Mouse (Mus musculus) G1E (cell line): ENCODE measurements at regions not wholly inside any gene's neighbourhood (a gene's known extent, or its start where the extent isn't known, plus 50 kb on each side); places are given as distances from the start of the nearest gene placed in this dataset.

Experiments used
- ATAC-seq: 2 replicates; pipeline ENCODE4 v1.8.0; 2016; ENCODE audit warnings: mild to moderate bottlenecking; ENCODE audit not compliant: insufficient number of reproducible peaks, poor library complexity, low FRiP score, severe bottlenecking; ENCODE audit errors: extremely low read depth
- DNase-seq: peaks from one replicate; pipeline ENCODE4 v3.0.0; 2012; ENCODE audit warnings: low spot score
- H3K27me3 ChIP-seq: 2 replicates; pipeline ENCODE4 v1.6.1; 2012; ENCODE audit warnings: mild to moderate bottlenecking, low read length, inconsistent platforms; ENCODE audit not compliant: insufficient read depth
- H3K36me3 ChIP-seq: replicated peaks from 2 replicates; pipeline ENCODE3; 2012; ENCODE audit warnings: mild to moderate bottlenecking, inconsistent platforms
- H3K4me1 ChIP-seq: 2 replicates; pipeline ENCODE4 v1.6.1; 2012; ENCODE audit warnings: low read depth, low read length, inconsistent platforms, mixed read lengths; ENCODE audit not compliant: insufficient read depth
- H3K4me3 ChIP-seq: 2 replicates; pipeline ENCODE4 v1.5.1; 2012; ENCODE audit warnings: low read depth, mild to moderate bottlenecking, inconsistent platforms, low read length, moderate library complexity, mixed read lengths
- H3K9me3 ChIP-seq: replicated peaks from 2 replicates; pipeline ENCODE4 v1.6.1; 2012; ENCODE audit warnings: inconsistent platforms
- CTCF ChIP-seq: IDR thresholded peaks from 2 replicates; pipeline ENCODE4 v1.5.1; 2012; ENCODE audit warnings: low read depth, low read length, inconsistent platforms, mixed read lengths
- GATA1 ChIP-seq: IDR thresholded peaks from 2 replicates; pipeline ENCODE4 v1.6.1; 2012; ENCODE audit warnings: borderline replicate concordance, low read length, inconsistent platforms, mixed read lengths
- GATA2 ChIP-seq: IDR thresholded peaks from 2 replicates; pipeline ENCODE4 v1.6.1; 2012; ENCODE audit warnings: low read depth, low read length, inconsistent platforms, borderline replicate concordance
- POLR2AphosphoS5 ChIP-seq: IDR thresholded peaks from 2 replicates; pipeline ENCODE4 v1.6.1; 2012; ENCODE audit warnings: low read depth, low read length, inconsistent platforms; ENCODE audit not compliant: insufficient replicate concordance
- TAL1 ChIP-seq: conservative IDR thresholded peaks from 2 replicates; pipeline ENCODE4 v1.6.1; 2012; ENCODE audit warnings: low read depth, low read length, inconsistent platforms, mixed read lengths

GRCm38 (mm10) chr14:58608216-58608615 lies 534.5 kb downstream of the 1700129C05Rik start:
- no peaks in the 10 kb centered on the region for H3K4me1 ChIP-seq

GRCm38 (mm10) chr14:58607734-58608133 lies 535.0 kb downstream of the 1700129C05Rik start:
- no peaks in the 10 kb centered on the region for H3K27me3 ChIP-seq
- H3K9me3 ChIP-seq = peaks cover 22% of the 10 kb centered on the region
- TF ChIP-seq CTCF (no peak), GATA1 (no peak), GATA2 (no peak), POLR2AphosphoS5 (no peak)
- no peak for DNase-seq
- no peak overlapping the region for H3K4me3 ChIP-seq
- no peaks in the 10 kb centered on the region for H3K36me3 ChIP-seq
- no peak for ATAC-seq
- no peaks in the 10 kb centered on the region for H3K4me1 ChIP-seq

More at GRCm38 (mm10) chr14:58608216-58608615, 534.5 kb downstream of the 1700129C05Rik start:
- Histone ChIP-seq H3K36me3 (no peaks in the 10 kb centered on the region), H3K4me3 (no peak overlapping the region), H3K27me3 (no peaks in the 10 kb centered on the region), H3K9me3 (peaks cover 22% of the 10 kb centered on the region)
- ATAC-seq (no peak), DNase-seq (no peak)
- TF ChIP-seq CTCF = no peak
- TF ChIP-seq TAL1 = no peak
- TF ChIP-seq POLR2AphosphoS5 = no peak
- TF ChIP-seq GATA1 = no peak
- no peak for TF ChIP-seq GATA2

- no peak overlapping the region for H3K4me3 ChIP-seq
- H3K9me3 ChIP-seq = peaks cover 17% of the 10 kb centered on the region
- no peaks in the 10 kb centered on the region for H3K36me3 ChIP-seq
- H3K4me1 ChIP-seq = no peaks in the 10 kb centered on the region
- DNase-seq = no peak
- TF ChIP-seq GATA2 = no peak
- TF ChIP-seq GATA1 = no peak
- TF ChIP-seq TAL1 = no peak
- TF ChIP-seq POLR2AphosphoS5 = no peak
- TF ChIP-seq CTCF = no peak
- no peak for ATAC-seq
- no peaks in the 10 kb centered on the region for H3K27me3 ChIP-seq
Observed at GRCm38 (mm10) chr14:58605529-58605928, 535.2 kb downstream of the Fgf9 start.

- Histone ChIP-seq H3K27me3 (no peaks in the 10 kb centered on the region), H3K4me3 (no peak overlapping the region), H3K36me3 (no peaks in the 10 kb centered on the region), H3K4me1 (no peaks in the 10 kb centered on the region), H3K9me3 (peaks cover 26% of the 10 kb centered on the region)
- TF ChIP-seq CTCF = no peak
- TF ChIP-seq POLR2AphosphoS5 = no peak
- no peak for TF ChIP-seq GATA2
- TF ChIP-seq TAL1 = no peak
- TF ChIP-seq GATA1 = no peak
- ATAC-seq = no peak
- DNase-seq = no peak
Observed at GRCm38 (mm10) chr14:58598867-58599266, 528.5 kb downstream of the Fgf9 start.

GRCm38 (mm10) chr14:58597810-58598209 lies 527.5 kb downstream of the Fgf9 start:
- Histone ChIP-seq H3K4me3 (no peak overlapping the region), H3K9me3 (peaks cover 26% of the 10 kb centered on the region), H3K36me3 (no peaks in the 10 kb centered on the region), H3K4me1 (no peaks in the 10 kb centered on the region), H3K27me3 (no peaks in the 10 kb centered on the region)
- ATAC-seq (no peak), DNase-seq (no peak)
- TF ChIP-seq TAL1 (no peak), GATA1 (no peak), GATA2 (no peak), POLR2AphosphoS5 (no peak), CTCF (no peak)

GRCm38 (mm10) chr14:58596936-58597335 lies 526.6 kb downstream of the Fgf9 start:
- TF ChIP-seq GATA1 = no peak
- no peak for TF ChIP-seq GATA2
- TF ChIP-seq CTCF = no peak
- TF ChIP-seq TAL1 = no peak
- TF ChIP-seq POLR2AphosphoS5 = no peak
- Histone ChIP-seq H3K4me1 (no peaks in the 10 kb centered on the region), H3K36me3 (no peaks in the 10 kb centered on the region), H3K27me3 (no peaks in the 10 kb centered on the region), H3K9me3 (peaks cover 26% of the 10 kb centered on the region), H3K4me3 (no peak overlapping the region)
- ATAC-seq (no peak), DNase-seq (no peak)

GRCm38 (mm10) chr14:58581806-58582205 lies 511.5 kb downstream of the Fgf9 start:
- H3K4me3 ChIP-seq = no peak overlapping the region
- DNase-seq (no peak), ATAC-seq (no peak)
- TF ChIP-seq GATA1 (no peak), TAL1 (no peak), POLR2AphosphoS5 (no peak), CTCF (no peak), GATA2 (no peak)
- H3K4me1 ChIP-seq = no peaks in the 10 kb centered on the region
- H3K36me3 ChIP-seq = no peaks in the 10 kb centered on the region
- no peaks in the 10 kb centered on the region for H3K27me3 ChIP-seq
- H3K9me3 ChIP-seq = peaks cover 19% of the 10 kb centered on the region
